Mouse (Mus musculus) neural tube, embryonic 11.5 days (tissue): ENCODE measurements around the gene Fam160b1. TPM values are rescaled to one million over a fixed set of nuclear protein-coding genes. Genes with fewer than 3 reads are reported as not detected.

Experiments used
- ATAC-seq: fragments of 200-750 bp; cut with Nextera tagmentation; 2 replicates; pipeline ENCODE4 v1.8.0; 2017; ENCODE audit warnings: moderate number of reproducible peaks, mild to moderate bottlenecking, moderate TSS enrichment, moderate library complexity; ENCODE audit not compliant: insufficient read depth, low FRiP score, low TSS enrichment
- DNase-seq: peaks from one replicate; pipeline ENCODE4 v3.0.0-alpha.2; 2015; ENCODE audit warnings: low spot score
- H3K27ac ChIP-seq: fragments of 300-500 bp; sonication (generic); 2 replicates; pipeline ENCODE4 v1.5.1; 2014; ENCODE audit warnings: low read depth, mild to moderate bottlenecking, low read length
- H3K27me3 ChIP-seq: fragments of 300-500 bp; sonication (generic); 2 replicates; pipeline ENCODE4 v1.6.1; 2014; ENCODE audit warnings: mild to moderate bottlenecking, low read length, mixed read lengths; ENCODE audit not compliant: control insufficient read depth, insufficient read depth
- H3K36me3 ChIP-seq: fragments of 300-500 bp; sonication (generic); 2 replicates; pipeline ENCODE4 v1.6.1; 2014; ENCODE audit warnings: mild to moderate bottlenecking, low read length, moderate library complexity, mixed read lengths; ENCODE audit not compliant: control insufficient read depth, insufficient read depth
- H3K4me1 ChIP-seq: fragments of 300-500 bp; sonication (generic); 2 replicates; pipeline ENCODE4 v1.6.1; 2014; ENCODE audit warnings: low read length, mixed read lengths; ENCODE audit not compliant: control insufficient read depth, insufficient read depth
- H3K4me2 ChIP-seq: fragments of 300-500 bp; sonication (generic); 2 replicates; pipeline ENCODE4 v1.6.1; 2014; ENCODE audit warnings: low read depth, mild to moderate bottlenecking, moderate library complexity
- H3K4me3 ChIP-seq: fragments of 300-500 bp; sonication (generic); 2 replicates; pipeline ENCODE4 v1.5.1; 2014; ENCODE audit warnings: low read depth, low read length
- H3K9ac ChIP-seq: fragments of 300-500 bp; sonication (generic); 2 replicates; pipeline ENCODE4 v1.6.1; 2014; ENCODE audit warnings: mild to moderate bottlenecking, low read length
- H3K9me3 ChIP-seq: fragments of 300-500 bp; sonication (generic); 2 replicates; pipeline ENCODE4 v1.6.1; 2016; ENCODE audit warnings: low read length; ENCODE audit not compliant: control insufficient read depth
- WGBS: fragments of 180-500 bp; shearing (Covaris S2); extraction: QIAGEN DNeasy Blood & Tissue Kit; methylation state at CpG from one replicate; pipeline ENCODE4 v1.1.7; 2014; 5-methylcytosine and 5-hydroxymethylcytosine counted together
- polyA plus RNA-seq: library from polyadenylated mRNA; unstranded; fragments of >200 nt; fragmentation: Nextera tagmentation; extraction: Ambion mirVana; gene quantifications from 2 replicates; pipeline ENCODE4 v1.2.1, GENCODE M21; 2014

The Fam160b1 gene
- polyA plus RNA-seq, 1 experiment from 2014 or later = 17.7 TPM

DNA sequence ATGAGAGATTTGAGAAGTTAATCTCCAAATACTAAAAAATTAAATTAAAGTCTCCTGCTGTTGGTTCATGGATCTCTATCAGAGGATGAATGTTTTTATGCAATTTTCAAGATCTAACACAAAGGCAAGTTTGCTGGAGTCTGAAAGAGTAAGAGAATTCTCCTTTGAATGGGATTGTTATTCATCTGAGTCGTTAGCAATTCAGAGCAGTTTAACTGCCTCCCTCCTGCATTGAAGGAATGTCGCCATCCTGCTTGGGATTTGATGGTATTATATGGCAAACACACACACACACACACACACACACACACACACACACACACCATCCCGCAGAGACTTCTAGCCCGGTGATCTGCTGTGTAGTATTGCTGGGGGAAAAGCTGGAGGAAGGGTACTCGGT, 6.1 kb downstream of the Fam160b1 start:
- peaks cover 24% of the 10 kb centered on the region for H3K4me1 ChIP-seq
- DNase-seq = no peak
- 52% methylated on average over 5 of the region's 5 CpGs for WGBS

DNA sequence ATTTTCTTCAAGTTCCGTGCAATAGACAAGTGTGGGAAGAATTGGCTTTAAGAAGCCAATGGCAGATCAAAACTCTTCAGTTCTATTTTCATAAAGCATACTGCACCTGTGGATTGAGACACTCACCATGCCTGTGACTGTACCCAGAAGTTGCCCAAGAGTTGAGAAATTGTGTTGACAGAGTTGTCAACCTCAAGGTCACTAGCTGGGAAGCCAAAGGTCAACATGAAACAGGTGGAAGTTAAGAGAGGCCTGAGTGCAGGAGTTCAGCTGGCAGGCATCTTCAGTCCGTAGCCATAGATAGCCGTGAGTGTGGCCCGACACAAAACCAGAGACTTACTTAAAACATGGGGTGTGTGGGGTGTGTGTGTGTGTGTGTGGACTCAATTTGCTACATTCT, 6.7 kb downstream of the Fam160b1 start:
- H3K4me1 ChIP-seq = peaks cover 24% of the 10 kb centered on the region
- ATAC-seq = no peak

More for the DNA sequence above, 6.1 kb downstream of the Fam160b1 start:
- no peak overlapping the region for H3K27ac ChIP-seq
- H3K27me3 ChIP-seq = no peaks in the 10 kb centered on the region
- no peak overlapping the region for H3K9ac ChIP-seq
- ATAC-seq = no peak
- no peaks in the 10 kb centered on the region for H3K9me3 ChIP-seq
- no peak overlapping the region for H3K4me3 ChIP-seq
- peaks cover 5% of the 10 kb centered on the region; the same call in 1 of the 2 replicates for H3K36me3 ChIP-seq
- H3K4me2 ChIP-seq = no peak overlapping the region

GRCm38 (mm10) chr19:57367849-57368387, 7.4 kb downstream of the Fam160b1 start:
- H3K9ac ChIP-seq = no peak overlapping the region
- H3K9me3 ChIP-seq = no peaks in the 10 kb centered on the region
- WGBS = 90% methylated on average over 11 of the region's 11 CpGs
- no peak overlapping the region for H3K4me3 ChIP-seq
- DNase-seq (no peak), ATAC-seq (no peak)
- H3K4me1 ChIP-seq = peaks cover 20% of the 10 kb centered on the region
- no peak overlapping the region for H3K27ac ChIP-seq
- no peaks in the 10 kb centered on the region for H3K27me3 ChIP-seq
- peaks cover 7% of the 10 kb centered on the region; the same call in 1 of the 2 replicates for H3K36me3 ChIP-seq
- H3K4me2 ChIP-seq = no peak overlapping the region

More for the DNA sequence above, 6.7 kb downstream of the Fam160b1 start:
- Histone ChIP-seq H3K36me3 (peaks cover 5% of the 10 kb centered on the region; the same call in 1 of the 2 replicates), H3K27me3 (no peaks in the 10 kb centered on the region), H3K9me3 (no peaks in the 10 kb centered on the region), H3K4me2 (no peak overlapping the region), H3K4me3 (no peak overlapping the region), H3K9ac (no peak overlapping the region), H3K27ac (no peak overlapping the region)
- 80% methylated on average over 4 of the region's 4 CpGs for WGBS
- no peak for DNase-seq

GRCm38 (mm10) chr19:57373276-57373811, 12.9 kb downstream of the Fam160b1 start:
- WGBS = 90% methylated on average over 8 of the region's 8 CpGs
- H3K4me3 ChIP-seq = no peak overlapping the region
- no peak for DNase-seq
- no peak overlapping the region for H3K9ac ChIP-seq
- H3K4me2 ChIP-seq = no peak overlapping the region
- peaks cover 23% of the 10 kb centered on the region for H3K36me3 ChIP-seq
- no peak for ATAC-seq
- no peak overlapping the region for H3K27ac ChIP-seq
- H3K4me1 ChIP-seq = no peaks in the 10 kb centered on the region
- no peaks in the 10 kb centered on the region for H3K9me3 ChIP-seq
- no peaks in the 10 kb centered on the region for H3K27me3 ChIP-seq

GRCm38 (mm10) chr19:57375161-57375560, 14.7 kb downstream of the Fam160b1 start:
- no peak overlapping the region for H3K4me2 ChIP-seq
- no peaks in the 10 kb centered on the region for H3K27me3 ChIP-seq
- peaks cover 31% of the 10 kb centered on the region for H3K36me3 ChIP-seq
- H3K4me3 ChIP-seq = no peak overlapping the region
- H3K4me1 ChIP-seq = no peaks in the 10 kb centered on the region
- H3K27ac ChIP-seq = no peak overlapping the region
- DNase-seq (no peak), ATAC-seq (no peak)
- WGBS = 89% methylated on average over 5 of the region's 5 CpGs
- no peaks in the 10 kb centered on the region for H3K9me3 ChIP-seq
- no peak overlapping the region for H3K9ac ChIP-seq

DNA sequence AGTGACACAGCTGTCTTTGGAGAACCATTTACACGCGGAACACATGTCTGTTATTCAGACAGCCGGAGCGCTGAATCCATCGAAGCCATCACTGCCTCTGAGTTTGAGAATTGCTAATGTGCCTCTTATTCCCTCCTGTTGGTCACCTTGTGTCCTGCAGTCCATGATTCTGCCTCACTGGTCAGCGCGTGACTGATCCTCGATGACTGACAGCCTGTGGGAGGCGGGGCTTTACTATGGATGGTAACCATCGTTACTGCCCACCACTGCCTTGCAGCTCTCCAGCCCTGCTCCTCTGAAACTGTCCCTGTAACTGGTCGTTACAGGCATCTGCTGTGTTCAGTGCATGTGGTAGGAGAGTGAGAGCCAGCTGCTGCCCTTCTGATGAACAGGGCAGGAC, 15.3 kb downstream of the Fam160b1 start:
- DNase-seq (no peak), ATAC-seq (no peak)
- H3K27ac ChIP-seq = no peak overlapping the region
- 91% methylated on average over 11 of the region's 11 CpGs for WGBS
- H3K36me3 ChIP-seq = peaks cover 31% of the 10 kb centered on the region
- H3K4me1 ChIP-seq = no peaks in the 10 kb centered on the region
- no peak overlapping the region for H3K4me3 ChIP-seq
- H3K9me3 ChIP-seq = no peaks in the 10 kb centered on the region
- no peaks in the 10 kb centered on the region for H3K27me3 ChIP-seq
- H3K4me2 ChIP-seq = no peak overlapping the region
- H3K9ac ChIP-seq = no peak overlapping the region

DNA sequence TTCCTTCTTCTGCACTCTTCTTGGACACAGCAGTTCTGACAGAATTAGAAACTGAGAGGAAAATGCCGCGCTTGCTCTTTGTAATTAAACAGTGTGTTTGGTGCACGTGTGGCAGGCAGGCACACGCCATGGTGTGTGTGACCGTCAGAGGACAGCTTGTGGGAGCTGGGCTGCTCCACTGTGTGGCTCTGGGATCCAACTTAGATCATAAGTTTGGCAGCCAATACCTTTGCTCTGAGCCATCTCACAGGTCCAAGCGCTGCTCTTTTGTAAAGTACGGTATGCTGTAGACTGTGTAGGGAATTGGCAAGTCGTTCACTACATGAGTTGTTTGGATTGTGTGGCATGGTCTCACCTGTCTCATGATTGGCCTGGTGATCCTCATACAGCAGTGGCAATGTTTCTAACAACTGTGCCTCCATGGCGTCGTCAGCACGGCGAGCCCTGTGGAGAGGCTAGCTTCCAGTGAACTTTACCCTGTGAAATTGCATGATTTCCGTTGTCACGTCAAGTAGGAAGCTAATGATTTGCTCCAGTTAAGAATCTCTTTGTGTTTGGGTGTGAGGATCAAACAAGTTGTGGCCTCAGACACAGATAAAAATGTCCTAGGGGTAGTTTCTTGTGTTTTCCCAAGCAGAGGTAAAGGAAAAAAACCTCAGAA, 16.7 kb downstream of the Fam160b1 start:
- no peak overlapping the region for H3K4me2 ChIP-seq
- H3K4me3 ChIP-seq = no peak overlapping the region
- H3K36me3 ChIP-seq = peaks cover 31% of the 10 kb centered on the region
- H3K27ac ChIP-seq = no peak overlapping the region
- 93% methylated on average over 14 of the region's 14 CpGs for WGBS
- H3K27me3 ChIP-seq = no peaks in the 10 kb centered on the region
- H3K4me1 ChIP-seq = no peaks in the 10 kb centered on the region
- ATAC-seq (no peak), DNase-seq (no peak)
- H3K9me3 ChIP-seq = no peaks in the 10 kb centered on the region
- H3K9ac ChIP-seq = no peak overlapping the region

DNA sequence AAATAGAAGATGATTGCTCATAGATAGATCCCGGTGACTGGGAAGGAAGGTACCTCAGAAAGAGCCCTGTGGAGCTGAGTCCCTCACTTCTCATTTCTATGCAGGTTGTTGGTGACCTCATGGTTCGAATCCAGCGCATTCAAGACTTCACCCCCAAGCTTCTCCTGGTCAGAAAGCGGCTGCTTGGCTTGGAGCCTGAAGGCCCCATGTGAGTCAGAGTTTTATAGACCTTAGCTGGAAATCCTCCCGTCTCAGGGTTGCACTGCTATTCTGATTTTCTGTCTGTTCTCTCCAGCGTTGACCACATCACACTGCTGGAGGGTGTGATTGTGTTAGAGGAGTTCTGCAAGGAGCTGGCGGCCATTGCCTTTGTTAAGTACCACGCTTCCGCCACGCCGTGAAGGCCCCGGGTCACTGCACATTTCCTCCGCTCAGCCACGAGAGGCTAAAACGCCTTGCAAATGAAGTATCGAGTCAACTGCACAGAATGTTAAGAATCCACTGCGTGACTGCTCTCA, 25.8 kb downstream of the Fam160b1 start:
- WGBS = 92% methylated on average over 17 of the region's 17 CpGs
- H3K36me3 ChIP-seq = peaks cover 23% of the 10 kb centered on the region
- H3K9ac ChIP-seq = no peak overlapping the region
- no peaks in the 10 kb centered on the region for H3K27me3 ChIP-seq
- no peaks in the 10 kb centered on the region for H3K4me1 ChIP-seq
- H3K9me3 ChIP-seq = no peaks in the 10 kb centered on the region
- no peak overlapping the region for H3K27ac ChIP-seq
- ATAC-seq = no peak
- no peak overlapping the region for H3K4me2 ChIP-seq
- H3K4me3 ChIP-seq = no peak overlapping the region
- no peak for DNase-seq

GRCm38 (mm10) chr19:57391545-57391944, 31.1 kb downstream of the Fam160b1 start:
- no peak for ATAC-seq
- Histone ChIP-seq H3K27ac (no peak overlapping the region), H3K9ac (no peak overlapping the region), H3K9me3 (no peaks in the 10 kb centered on the region), H3K4me2 (no peak overlapping the region), H3K36me3 (peaks cover 4% of the 10 kb centered on the region), H3K27me3 (no peaks in the 10 kb centered on the region), H3K4me3 (no peak overlapping the region), H3K4me1 (no peaks in the 10 kb centered on the region)
- no peak for DNase-seq
- 92% methylated on average over 3 of the region's 3 CpGs for WGBS
